Mouse (Mus musculus) bone marrow macrophage, adult 2 months (primary cell): ENCODE data around the gene Sqstm1.

Experiments
- CTCF ChIP-seq: IDR thresholded peaks from 2 replicates; pipeline ENCODE4 v1.5.1; 2012; ENCODE audit warnings: low read depth, mild to moderate bottlenecking, low read length, moderate library complexity
- POLR2A ChIP-seq: IDR thresholded peaks from 2 replicates; pipeline ENCODE4 v1.6.1; 2012; ENCODE audit warnings: mild to moderate bottlenecking, low read depth, low read length, borderline replicate concordance

DNA sequence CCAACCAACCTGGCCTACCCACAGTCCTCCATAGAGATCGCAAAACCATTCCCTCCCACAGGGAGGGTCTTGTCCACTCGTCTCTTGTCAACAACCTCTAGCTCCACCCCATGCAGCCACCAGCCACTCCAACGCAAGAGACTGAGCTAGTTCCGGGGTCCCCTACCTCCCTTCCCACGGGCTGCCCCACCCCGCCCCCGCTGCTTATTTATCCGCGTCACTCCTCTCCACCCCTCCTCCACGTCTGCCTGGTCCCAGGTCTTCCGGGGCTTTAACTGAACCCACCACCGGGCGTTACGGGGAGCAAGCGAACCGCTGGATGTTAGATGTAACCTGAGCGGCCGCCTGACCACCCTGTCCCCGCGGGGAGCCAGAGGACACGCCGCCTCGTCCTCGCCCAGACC, 524 bp downstream of the Sqstm1 start:
- no peak for TF ChIP-seq POLR2A
- no peak for TF ChIP-seq CTCF
